Mouse (Mus musculus): ENCODE data around the gene Rab3a. TPM values are rescaled to one million over a fixed set of nuclear protein-coding genes. Genes with fewer than 3 reads are reported as not detected.

Rab3a gene
- polyA plus RNA-seq, 1 experiment, result 26.3 TPM

- Histone ChIP-seq H3K4me1 (ENCODE audit: control insufficient read depth, insufficient read depth, insufficient read length, low read length) (peaks cover 39% of the 10 kb centered on the region), H3K36me3 (ENCODE audit: control insufficient read depth, insufficient read depth, low read length) (peaks cover 19% of the 10 kb centered on the region), H3K27me3 (ENCODE audit: control insufficient read depth, insufficient read depth, low read length) (no peaks in the 10 kb centered on the region), H3K4me3 (ENCODE audit: low read depth, low read length) (peak overlapping the region; percentile 78), H3K27ac (ENCODE audit: insufficient read depth, low read depth, low read length) (peak overlapping the region; percentile 98)
- TF ChIP-seq POLR2A (IDR thresholded peaks at IDR 0.05; ENCODE audit: low read depth, low read length) (no peak), CTCF (IDR thresholded peaks at IDR 0.05; ENCODE audit: extremely low read depth, insufficient read length, insufficient replicate concordance, low read depth, low read length) (no peak)
- 17% methylated on average over 9 of the region's 9 CpGs for WGBS
These were observed 10.8 kb downstream of the Rab3a start for GRCm38 (mm10) chr8:70765329-70765728.

- 0 out of 2 replicates have a peak, but pooled peaks have one; percentile 3 for TF ChIP-seq CTCF (IDR thresholded peaks at IDR 0.05; ENCODE audit: extremely low read depth, insufficient read length, insufficient replicate concordance, low read depth, low read length)
- TF ChIP-seq POLR2A (IDR thresholded peaks at IDR 0.05; ENCODE audit: low read depth, low read length), result no peak
- Histone ChIP-seq H3K36me3 (ENCODE audit: control insufficient read depth, insufficient read depth, low read length) (peaks cover 25% of the 10 kb centered on the region), H3K27ac (ENCODE audit: insufficient read depth, low read depth, low read length) (peak overlapping the region; percentile 98), H3K27me3 (ENCODE audit: control insufficient read depth, insufficient read depth, low read length) (no peaks in the 10 kb centered on the region), H3K4me1 (ENCODE audit: control insufficient read depth, insufficient read depth, insufficient read length, low read length) (peaks cover 39% of the 10 kb centered on the region), H3K4me3 (ENCODE audit: low read depth, low read length) (peak overlapping the region; percentile 78)
- under 1% methylated on average over 34 of the region's 34 CpGs for WGBS
These were observed 11.5 kb downstream of the Rab3a start for GRCm38 (mm10) chr8:70765838-70766570.

- Histone ChIP-seq H3K4me1 (ENCODE audit: control insufficient read depth, insufficient read depth, insufficient read length, low read length) (peaks cover 33% of the 10 kb centered on the region), H3K27ac (ENCODE audit: insufficient read depth, low read depth, low read length) (peak overlapping the region; percentile 98), H3K36me3 (ENCODE audit: control insufficient read depth, insufficient read depth, low read length) (peaks cover 28% of the 10 kb centered on the region), H3K27me3 (ENCODE audit: control insufficient read depth, insufficient read depth, low read length) (no peaks in the 10 kb centered on the region), H3K4me3 (ENCODE audit: low read depth, low read length) (peak overlapping the region; percentile 78)
- 13% methylated on average over 21 of the region's 21 CpGs for WGBS
- TF ChIP-seq CTCF (IDR thresholded peaks at IDR 0.05; ENCODE audit: extremely low read depth, insufficient read length, insufficient replicate concordance, low read depth, low read length) (no peak), POLR2A (IDR thresholded peaks at IDR 0.05; ENCODE audit: low read depth, low read length) (peak; percentile 95)
These were observed 12.3 kb downstream of the Rab3a start for GRCm38 (mm10) chr8:70766571-70767440.

GRCm38 (mm10) chr8:70767503-70767902 is 13.0 kb downstream of the Rab3a start:
- peak overlapping the region; percentile 23; the same call in 1 of the 2 replicates for H3K27ac ChIP-seq (ENCODE audit: insufficient read depth, low read depth, low read length)
- no peak for TF ChIP-seq POLR2A (IDR thresholded peaks at IDR 0.05; ENCODE audit: low read depth, low read length)
- TF ChIP-seq CTCF (IDR thresholded peaks at IDR 0.05; ENCODE audit: extremely low read depth, insufficient read length, insufficient replicate concordance, low read depth, low read length), result no peak
- WGBS, result 90% methylated on average over 6 of the region's 6 CpGs

GRCm38 (mm10) chr8:70768231-70768776 is 13.8 kb downstream of the Rab3a start:
- WGBS, result 91% methylated on average over 32 of the region's 32 CpGs
- no peak overlapping the region for H3K4me3 ChIP-seq (ENCODE audit: low read depth, low read length)
- no peaks in the 10 kb centered on the region for H3K27me3 ChIP-seq (ENCODE audit: control insufficient read depth, insufficient read depth, low read length)
- no peak for TF ChIP-seq CTCF (IDR thresholded peaks at IDR 0.05; ENCODE audit: extremely low read depth, insufficient read length, insufficient replicate concordance, low read depth, low read length)
- no peak for TF ChIP-seq POLR2A (IDR thresholded peaks at IDR 0.05; ENCODE audit: low read depth, low read length)
- peak overlapping the region; percentile 45; the same call in 1 of the 2 replicates for H3K27ac ChIP-seq (ENCODE audit: insufficient read depth, low read depth, low read length)
- H3K4me1 ChIP-seq (ENCODE audit: control insufficient read depth, insufficient read depth, insufficient read length, low read length), result peaks cover 40% of the 10 kb centered on the region
- H3K36me3 ChIP-seq (ENCODE audit: control insufficient read depth, insufficient read depth, low read length), result peaks cover 28% of the 10 kb centered on the region

More at GRCm38 (mm10) chr8:70767503-70767902, 13.0 kb downstream of the Rab3a start:
- no peaks in the 10 kb centered on the region for H3K27me3 ChIP-seq (ENCODE audit: control insufficient read depth, insufficient read depth, low read length)
- peaks cover 32% of the 10 kb centered on the region for H3K36me3 ChIP-seq (ENCODE audit: control insufficient read depth, insufficient read depth, low read length)
- peaks cover 34% of the 10 kb centered on the region for H3K4me1 ChIP-seq (ENCODE audit: control insufficient read depth, insufficient read depth, insufficient read length, low read length)
- no peak overlapping the region for H3K4me3 ChIP-seq (ENCODE audit: low read depth, low read length)

GRCm38 (mm10) chr8:70768956-70769355 is 14.5 kb downstream of the Rab3a start:
- WGBS, result 79% methylated on average over 16 of the region's 16 CpGs
- Histone ChIP-seq H3K36me3 (ENCODE audit: control insufficient read depth, insufficient read depth, low read length) (peaks cover 26% of the 10 kb centered on the region), H3K27me3 (ENCODE audit: control insufficient read depth, insufficient read depth, low read length) (no peaks in the 10 kb centered on the region), H3K27ac (ENCODE audit: insufficient read depth, low read depth, low read length) (0 out of 2 replicates have a peak overlapping the region, but pooled peaks have one; percentile 45), H3K4me3 (ENCODE audit: low read depth, low read length) (no peak overlapping the region), H3K4me1 (ENCODE audit: control insufficient read depth, insufficient read depth, insufficient read length, low read length) (peaks cover 40% of the 10 kb centered on the region)
- TF ChIP-seq POLR2A (IDR thresholded peaks at IDR 0.05; ENCODE audit: low read depth, low read length), result no peak
